Mouse (Mus musculus) heart, adult 2 months (tissue): ENCODE data around the gene Zfp750.

Experiments used
- CTCF ChIP-seq: fragments of 200-600 bp; IDR thresholded peaks from 2 replicates; pipeline ENCODE4 v1.8.1; 2022; ENCODE audit warnings: antibody characterized with exemption, mild to moderate bottlenecking, moderate library complexity
- EP300 ChIP-seq: fragments of 200-500 bp; IDR thresholded peaks from 2 replicates; pipeline ENCODE4 v1.6.1; 2011; ENCODE audit warnings: low read depth, low read length, control low read depth; ENCODE audit not compliant: insufficient read depth
- POLR2A ChIP-seq: fragments of 200-500 bp; IDR thresholded peaks from 2 replicates; pipeline ENCODE4 v1.6.1; 2011; ENCODE audit warnings: mild to moderate bottlenecking, low read depth, low read length, control low read depth; ENCODE audit not compliant: insufficient read depth

GRCm38 (mm10) chr11:121542471-121542870 is 23.3 kb upstream of the Zfp750 start:
- TF ChIP-seq POLR2A (no peak), CTCF (no peak), EP300 (no peak)
